13 mouse cellular contexts compared by ENCODE assay signal in the genomic region with DNA sequence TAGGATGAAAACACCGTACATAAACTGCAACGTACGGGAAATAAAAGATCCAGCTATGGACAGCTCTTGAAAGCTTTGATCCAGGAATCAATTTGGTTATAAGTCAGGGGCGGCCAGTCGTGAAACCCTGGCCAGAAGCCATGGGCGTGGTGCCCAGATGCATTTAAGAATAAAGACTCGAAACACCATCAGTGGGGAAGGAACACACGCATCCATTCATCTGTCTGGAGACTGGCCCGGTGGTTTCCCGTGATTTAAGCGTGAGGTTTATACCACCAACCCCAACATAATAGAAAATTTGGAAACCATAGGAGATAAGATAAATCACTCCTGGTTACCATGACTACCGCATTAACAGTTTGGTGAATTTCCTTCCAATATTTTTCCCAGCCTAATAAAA. TPM values are rescaled to one million over a fixed set of nuclear protein-coding genes. Genes with fewer than 3 reads are reported as not detected.
DNase-seq lines count a peak whose midpoint lies in the region; ATAC-seq lines count a peak whose summit lies in the region.
"Had no signal": no experiment of that assay in that cellular context is flagged by ENCODE, and none has a peak within 500 bp of the region (broad histone marks: within the 10 kb centered on the region; RNA-seq: fewer than 3 reads in every experiment).

No protein-coding gene starts in this region.

- peak; percentile 60 for DNase-seq in kidney, postnatal 4 days
- no peak for DNase-seq in kidney, adult 18-20 months
- peak; percentile 61 for DNase-seq in forebrain, embryonic 14.5 days (ENCODE audit: low spot score)
- peak; percentile 66 for DNase-seq in hindbrain, embryonic 14.5 days (ENCODE audit: low spot score)
- no peak for DNase-seq in urinary bladder, postnatal 36 days (ENCODE audit: low spot score in 2 of 2)
- DNase-seq in embryo, embryonic 10.5 days (ENCODE audit: low spot score) = no peak
- DNase-seq: heart, adult 18-20 months; heart, postnatal 14 days; thymus, postnatal 25 days had no signal

- 17% methylated on average over 12 of the region's 12 CpGs for WGBS in forebrain, embryonic 14.5 days
- 20% methylated on average over 12 of the region's 12 CpGs for whole genome bisulfite sequencing in hindbrain, embryonic 14.5 days
- WGBS in midbrain, embryonic 16.5 days = 21% methylated on average over 12 of the region's 12 CpGs

- no peaks in the 10 kb centered on the region for H3K27me3 ChIP-seq in forebrain, embryonic 14.5 days (replicated peaks; ENCODE audit: control insufficient read depth, insufficient read depth, low read length)
- H3K27me3 ChIP-seq in hindbrain, embryonic 14.5 days (ENCODE audit: control insufficient read depth, insufficient read depth, low read length) = no peaks in the 10 kb centered on the region
- no peaks in the 10 kb centered on the region for H3K27me3 ChIP-seq in midbrain, embryonic 16.5 days (ENCODE audit: control insufficient read depth, insufficient read depth, low read depth, low read length)
- H3K27me3 ChIP-seq: embryonic facial prominence, embryonic 12.5 days; stomach, embryonic 15.5 days had no signal

- H3K9ac ChIP-seq in forebrain, embryonic 14.5 days (ENCODE audit: low read length) = no peak overlapping the region
- no peak overlapping the region for H3K9ac ChIP-seq in hindbrain, embryonic 14.5 days
- no peak overlapping the region for H3K9ac ChIP-seq in midbrain, embryonic 16.5 days (ENCODE audit: low read depth, low read length)
- H3K9ac ChIP-seq: embryonic facial prominence, embryonic 12.5 days; limb, embryonic 12.5 days; stomach, embryonic 15.5 days had no signal

- H3K4me2 ChIP-seq in forebrain, embryonic 14.5 days (ENCODE audit: low read length) = no peak overlapping the region
- H3K4me2 ChIP-seq in hindbrain, embryonic 14.5 days (replicated peaks) = peak overlapping the region; percentile 17
- peak overlapping the region; percentile 27 for H3K4me2 ChIP-seq in midbrain, embryonic 16.5 days (ENCODE audit: low read length)
- H3K4me2 ChIP-seq: embryonic facial prominence, embryonic 12.5 days; limb, embryonic 12.5 days; stomach, embryonic 15.5 days had no signal

- H3K4me1 ChIP-seq in forebrain, embryonic 14.5 days (ENCODE audit: control insufficient read depth, insufficient read depth, low read length) = peaks cover 41% of the 10 kb centered on the region
- peaks cover 74% of the 10 kb centered on the region for H3K4me1 ChIP-seq in hindbrain, embryonic 14.5 days (replicated peaks; ENCODE audit: control insufficient read depth, insufficient read depth, low read length)
- H3K4me1 ChIP-seq in midbrain, embryonic 16.5 days (ENCODE audit: control insufficient read depth, insufficient read depth, low read length) = peaks cover 61% of the 10 kb centered on the region

- no peak overlapping the region for H3K27ac ChIP-seq in forebrain, embryonic 14.5 days (ENCODE audit: low read depth, low read length)
- H3K27ac ChIP-seq in hindbrain, embryonic 14.5 days = peak overlapping the region; percentile 79; the same call in 1 of the 2 replicates
- H3K27ac ChIP-seq in midbrain, embryonic 16.5 days (ENCODE audit: low read length) = peak overlapping the region; percentile 31
- H3K27ac ChIP-seq: embryonic facial prominence, embryonic 12.5 days; limb, embryonic 12.5 days; stomach, embryonic 15.5 days had no signal

- ATAC-seq in forebrain, embryonic 14.5 days = 0 out of 2 replicates have a peak, but pooled peaks have one; percentile 33
- ATAC-seq in hindbrain, embryonic 14.5 days (ENCODE audit: low FRiP score) = no peak
- no peak for ATAC-seq in midbrain, embryonic 16.5 days

- no peaks in the 10 kb centered on the region for H3K36me3 ChIP-seq in forebrain, embryonic 14.5 days (ENCODE audit: control insufficient read depth, insufficient read depth, low read length)
- H3K36me3 ChIP-seq in hindbrain, embryonic 14.5 days (replicated peaks; ENCODE audit: control insufficient read depth, insufficient read depth) = 0 out of 2 replicates have a peak, but pooled peaks cover 9% of the 10 kb centered on the region
- H3K36me3 ChIP-seq in midbrain, embryonic 16.5 days (ENCODE audit: control insufficient read depth, insufficient read depth, low read length) = 0 out of 2 replicates have a peak, but pooled peaks cover 2% of the 10 kb centered on the region
- H3K36me3 ChIP-seq: embryonic facial prominence, embryonic 12.5 days; limb, embryonic 12.5 days; stomach, embryonic 15.5 days had no signal

- H3K4me3 ChIP-seq in forebrain, embryonic 14.5 days (ENCODE audit: low read depth, low read length) = no peak overlapping the region
- no peak overlapping the region for H3K4me3 ChIP-seq in hindbrain, embryonic 14.5 days (replicated peaks; ENCODE audit: low read length)
- H3K4me3 ChIP-seq in midbrain, embryonic 16.5 days (ENCODE audit: low read depth, low read length) = no peak overlapping the region
- H3K4me3 ChIP-seq: embryonic facial prominence, embryonic 12.5 days; limb, embryonic 12.5 days; stomach, embryonic 15.5 days had no signal

- no peaks in the 10 kb centered on the region for H3K9me3 ChIP-seq in forebrain, embryonic 14.5 days (replicated peaks; ENCODE audit: control insufficient read depth, low read length)
- H3K9me3 ChIP-seq in hindbrain, embryonic 14.5 days (ENCODE audit: control insufficient read depth, low read length) = no peaks in the 10 kb centered on the region
- no peaks in the 10 kb centered on the region for H3K9me3 ChIP-seq in midbrain, embryonic 16.5 days (replicated peaks; ENCODE audit: control insufficient read depth, low read length, poor library complexity, severe bottlenecking)
- H3K9me3 ChIP-seq: embryonic facial prominence, embryonic 12.5 days; limb, embryonic 12.5 days; stomach, embryonic 15.5 days had no signal

RNA-seq across cellular contexts. Expression of a gene that starts 16.9 kb away (rescaled TPM):
- 35.4 and 40.8 TPM in 2 replicates for polyA plus RNA-seq in forebrain, embryonic 14.5 days (2014; fragmentation: Nextera tagmentation; extraction: Ambion mirVana)
- 58.2 and 63.1 TPM in 2 replicates for polyA plus RNA-seq in hindbrain, embryonic 14.5 days (2014; fragmentation: Nextera tagmentation; extraction: Ambion mirVana)
- 52.0 and 52.1 TPM in 2 replicates for polyA plus RNA-seq in midbrain, embryonic 16.5 days (2015; fragmentation: Nextera tagmentation; extraction: Ambion mirVana)

Comparison
In these comparisons a context has a peak if more than half of its experiments do, and no peak if none do; other contexts are left out.
1. DNase-seq: peak in kidney, postnatal 4 days (2 of 2), forebrain, embryonic 14.5 days (single experiment) and hindbrain, embryonic 14.5 days (single experiment); none in kidney, adult 18-20 months (single experiment), urinary bladder, postnatal 36 days (0 of 2) and embryo, embryonic 10.5 days (single experiment).